Comparison of ENCODE assay signal across 11 mouse cellular contexts in the genomic region with DNA sequence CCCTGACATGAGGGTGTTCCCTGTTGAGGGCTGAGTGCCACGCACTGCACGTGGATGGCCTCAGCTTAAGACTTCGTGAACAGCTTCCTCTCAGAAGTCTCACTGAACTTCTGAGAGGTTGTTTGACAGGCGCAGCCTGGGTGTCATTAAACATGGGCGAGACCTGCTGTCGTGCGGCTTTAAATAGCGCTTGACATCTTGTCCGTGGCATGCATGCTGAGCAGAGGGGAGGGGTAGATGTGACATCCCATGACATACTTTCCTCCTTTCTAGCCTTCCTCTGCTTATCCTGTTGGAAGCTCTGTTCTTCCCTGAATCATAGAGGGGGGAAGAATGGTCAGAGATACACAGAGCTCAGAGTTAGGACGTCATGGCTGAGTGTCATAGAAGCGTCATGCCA. TPM values are rescaled to one million over a fixed set of nuclear protein-coding genes. Genes with fewer than 3 reads are reported as not detected.
DNase-seq lines count a peak whose midpoint lies in the region; ATAC-seq and TF ChIP-seq lines count a peak whose summit lies in the region.
"Had no signal": no experiment of that assay in that cellular context is flagged by ENCODE, and none has a peak within 500 bp of the region (broad histone marks: within the 10 kb centered on the region; RNA-seq: fewer than 3 reads in every experiment).

No protein-coding gene starts in this region.

- no peak overlapping the region for H3K9ac ChIP-seq in forebrain, embryonic 14.5 days (ENCODE audit: low read length)
- no peak overlapping the region for H3K9ac ChIP-seq in forebrain, embryonic 16.5 days (replicated peaks; ENCODE audit: low read depth, low read length)
- no peak overlapping the region for H3K9ac ChIP-seq in midbrain, embryonic 13.5 days (replicated peaks)
- H3K9ac ChIP-seq in midbrain, embryonic 16.5 days (ENCODE audit: low read depth, low read length): no peak overlapping the region
- peak overlapping the region; percentile 37; the same call in 1 of the 2 replicates for H3K9ac ChIP-seq in heart, embryonic 12.5 days
- no peak overlapping the region for H3K9ac ChIP-seq in stomach, postnatal 0 days (ENCODE audit: low read length)
- H3K9ac ChIP-seq: hindbrain, embryonic 13.5 days; midbrain, embryonic 12.5 days had no signal

- H3K4me1 ChIP-seq in forebrain, embryonic 14.5 days (ENCODE audit: control insufficient read depth, insufficient read depth, low read length): peaks cover 2% of the 10 kb centered on the region; the same call in 1 of the 2 replicates
- H3K4me1 ChIP-seq in forebrain, embryonic 16.5 days (replicated peaks; ENCODE audit: control insufficient read depth, insufficient read depth, low read length): peaks cover 12% of the 10 kb centered on the region
- peaks cover 43% of the 10 kb centered on the region for H3K4me1 ChIP-seq in midbrain, embryonic 13.5 days (replicated peaks)
- peaks cover 20% of the 10 kb centered on the region for H3K4me1 ChIP-seq in midbrain, embryonic 16.5 days (ENCODE audit: control insufficient read depth, insufficient read depth, low read length)
- H3K4me1 ChIP-seq in heart, embryonic 12.5 days (replicated peaks): peaks cover 87% of the 10 kb centered on the region
- no peaks in the 10 kb centered on the region for H3K4me1 ChIP-seq in stomach, postnatal 0 days (replicated peaks; ENCODE audit: control insufficient read depth, insufficient read depth)

- H3K27me3 ChIP-seq in forebrain, embryonic 14.5 days (replicated peaks; ENCODE audit: control insufficient read depth, insufficient read depth, low read length): no peaks in the 10 kb centered on the region
- no peaks in the 10 kb centered on the region; the same call in 1 of the 2 replicates for H3K27me3 ChIP-seq in forebrain, embryonic 16.5 days (replicated peaks; ENCODE audit: control insufficient read depth, insufficient read depth, low read length)
- H3K27me3 ChIP-seq in midbrain, embryonic 13.5 days: peaks cover 23% of the 10 kb centered on the region
- H3K27me3 ChIP-seq in midbrain, embryonic 16.5 days (ENCODE audit: control insufficient read depth, insufficient read depth, low read depth, low read length): no peaks in the 10 kb centered on the region
- H3K27me3 ChIP-seq in heart, embryonic 12.5 days (replicated peaks): no peaks in the 10 kb centered on the region
- no peaks in the 10 kb centered on the region for H3K27me3 ChIP-seq in stomach, postnatal 0 days (ENCODE audit: control insufficient read depth, insufficient read depth, low read length)

- H3K4me3 ChIP-seq in forebrain, embryonic 14.5 days (ENCODE audit: low read depth, low read length): no peak overlapping the region
- H3K4me3 ChIP-seq in forebrain, embryonic 16.5 days (replicated peaks; ENCODE audit: low read length): no peak overlapping the region
- no peak overlapping the region for H3K4me3 ChIP-seq in midbrain, embryonic 13.5 days (replicated peaks)
- H3K4me3 ChIP-seq in midbrain, embryonic 16.5 days (ENCODE audit: low read depth, low read length): no peak overlapping the region
- no peak overlapping the region for H3K4me3 ChIP-seq in heart, embryonic 12.5 days
- H3K4me3 ChIP-seq in stomach, postnatal 0 days (ENCODE audit: low read depth, low read length): no peak overlapping the region
- H3K4me3 ChIP-seq: hindbrain, embryonic 13.5 days; midbrain, embryonic 12.5 days had no signal

- no peak overlapping the region for H3K27ac ChIP-seq in forebrain, embryonic 14.5 days (ENCODE audit: low read depth, low read length)
- H3K27ac ChIP-seq in forebrain, embryonic 16.5 days (ENCODE audit: low read length): no peak overlapping the region
- 0 out of 2 replicates have a peak overlapping the region, but pooled peaks have one; percentile 17 for H3K27ac ChIP-seq in midbrain, embryonic 13.5 days
- no peak overlapping the region for H3K27ac ChIP-seq in midbrain, embryonic 16.5 days (ENCODE audit: low read length)
- peak overlapping the region; percentile 97 for H3K27ac ChIP-seq in heart, embryonic 12.5 days (ENCODE audit: poor library complexity, severe bottlenecking)
- H3K27ac ChIP-seq in stomach, postnatal 0 days (replicated peaks): no peak overlapping the region
- H3K27ac ChIP-seq: hindbrain, embryonic 13.5 days; kidney, postnatal 0 days; midbrain, embryonic 12.5 days had no signal

- TF ChIP-seq CTCF in stomach, postnatal 0 days (IDR thresholded peaks at IDR 0.05; ENCODE audit: low read depth): no peak

- H3K9me3 ChIP-seq in forebrain, embryonic 14.5 days (replicated peaks; ENCODE audit: control insufficient read depth, low read length): no peaks in the 10 kb centered on the region
- no peaks in the 10 kb centered on the region for H3K9me3 ChIP-seq in forebrain, embryonic 16.5 days (ENCODE audit: control insufficient read depth, low read length)
- no peaks in the 10 kb centered on the region for H3K9me3 ChIP-seq in midbrain, embryonic 13.5 days
- no peaks in the 10 kb centered on the region for H3K9me3 ChIP-seq in midbrain, embryonic 16.5 days (replicated peaks; ENCODE audit: control insufficient read depth, low read length, poor library complexity, severe bottlenecking)
- H3K9me3 ChIP-seq in heart, embryonic 12.5 days (replicated peaks): no peaks in the 10 kb centered on the region
- no peaks in the 10 kb centered on the region for H3K9me3 ChIP-seq in stomach, postnatal 0 days (ENCODE audit: control insufficient read depth, low read length)
- H3K9me3 ChIP-seq: hindbrain, embryonic 13.5 days; midbrain, embryonic 12.5 days had no signal

- no peak for TF ChIP-seq EP300 in stomach, postnatal 0 days (optimal IDR thresholded peaks at IDR 0.05)

- H3K4me2 ChIP-seq in forebrain, embryonic 14.5 days (ENCODE audit: low read length): no peak overlapping the region
- H3K4me2 ChIP-seq in forebrain, embryonic 16.5 days (ENCODE audit: low read length): no peak overlapping the region
- H3K4me2 ChIP-seq in midbrain, embryonic 13.5 days (replicated peaks): no peak overlapping the region
- H3K4me2 ChIP-seq in midbrain, embryonic 16.5 days (ENCODE audit: low read length): no peak overlapping the region
- H3K4me2 ChIP-seq in heart, embryonic 12.5 days: peak overlapping the region; percentile 27
- H3K4me2 ChIP-seq in stomach, postnatal 0 days (replicated peaks; ENCODE audit: low read depth): no peak overlapping the region
- H3K4me2 ChIP-seq: hindbrain, embryonic 13.5 days; midbrain, embryonic 12.5 days had no signal

- 75% methylated on average over 11 of the region's 11 CpGs for WGBS in forebrain, embryonic 14.5 days
- 56% methylated on average over 11 of the region's 11 CpGs for WGBS in forebrain, embryonic 16.5 days
- WGBS in midbrain, embryonic 13.5 days: 58% methylated on average over 11 of the region's 11 CpGs
- 57% methylated on average over 11 of the region's 11 CpGs for WGBS in midbrain, embryonic 16.5 days
- 22% methylated on average over 11 of the region's 11 CpGs for WGBS in heart, embryonic 12.5 days
- WGBS in stomach, postnatal 0 days: 37% methylated on average over 11 of the region's 11 CpGs

- no peak for ATAC-seq in forebrain, embryonic 14.5 days
- no peak for ATAC-seq in forebrain, embryonic 16.5 days
- ATAC-seq in midbrain, embryonic 13.5 days: 0 out of 2 replicates have a peak, but pooled peaks have one; percentile 12
- no peak for ATAC-seq in midbrain, embryonic 16.5 days
- peak; percentile 68 for ATAC-seq in heart, embryonic 12.5 days (ENCODE audit: insufficient number of reproducible peaks, low FRiP score)
- no peak; the same call in 1 of the 2 replicates for ATAC-seq in stomach, postnatal 0 days (ENCODE audit: low FRiP score, low TSS enrichment)

- peak; percentile 24 for DNase-seq in forebrain, embryonic 14.5 days (ENCODE audit: low spot score)
- no peak for DNase-seq in ovary, postnatal 14 days (ENCODE audit: low spot score)
- DNase-seq in neural tube, embryonic 10.5 days (ENCODE audit: extremely low spot score, low spot score): no peak
- DNase-seq in stomach, postnatal 0 days (ENCODE audit: low spot score): no peak

- no peaks in the 10 kb centered on the region for H3K36me3 ChIP-seq in forebrain, embryonic 14.5 days (ENCODE audit: control insufficient read depth, insufficient read depth, low read length)
- H3K36me3 ChIP-seq in forebrain, embryonic 16.5 days (ENCODE audit: control insufficient read depth, insufficient read depth): no peaks in the 10 kb centered on the region
- no peaks in the 10 kb centered on the region for H3K36me3 ChIP-seq in midbrain, embryonic 13.5 days
- H3K36me3 ChIP-seq in midbrain, embryonic 16.5 days (ENCODE audit: control insufficient read depth, insufficient read depth, low read length): no peaks in the 10 kb centered on the region
- no peaks in the 10 kb centered on the region for H3K36me3 ChIP-seq in heart, embryonic 12.5 days
- no peaks in the 10 kb centered on the region for H3K36me3 ChIP-seq in stomach, postnatal 0 days (ENCODE audit: control insufficient read depth, insufficient read depth, low read length)
- H3K36me3 ChIP-seq: hindbrain, embryonic 13.5 days; midbrain, embryonic 12.5 days had no signal

RNA-seq across cellular contexts. Expression of gene Parvb, which starts 21.9 kb away (rescaled TPM):
- polyA plus RNA-seq in forebrain, embryonic 14.5 days (2014; fragmentation: Nextera tagmentation; extraction: Ambion mirVana): 2.5 and 2.9 TPM in 2 replicates
- polyA plus RNA-seq in forebrain, embryonic 16.5 days (2015; fragmentation: Nextera tagmentation; extraction: Ambion mirVana): 2.2 and 2.8 TPM in 2 replicates
- polyA plus RNA-seq in midbrain, embryonic 13.5 days (2015; fragmentation: Nextera tagmentation; extraction: Ambion mirVana): 4.7 and 6.2 TPM in 2 replicates
- 4.3 and 4.7 TPM in 2 replicates for polyA plus RNA-seq in midbrain, embryonic 16.5 days (2015; fragmentation: Nextera tagmentation; extraction: Ambion mirVana)
- 13.5 and 13.8 TPM in 2 replicates for polyA plus RNA-seq in heart, embryonic 12.5 days (2016; fragmentation: Nextera tagmentation; extraction: Ambion mirVana)
- polyA plus RNA-seq in stomach, postnatal 0 days (2015; fragmentation: Nextera tagmentation; extraction: Ambion mirVana): 1.1 and 1.4 TPM in 2 replicates

Comparison
In these comparisons a context has a peak if more than half of its experiments do, and no peak if none do; other contexts are left out.
1. ATAC-seq: peak in midbrain, embryonic 13.5 days (single experiment) and heart, embryonic 12.5 days (single experiment); none in forebrain, embryonic 14.5 days (single experiment), forebrain, embryonic 16.5 days (single experiment), midbrain, embryonic 16.5 days (single experiment) and stomach, postnatal 0 days (single experiment).
2. H3K27ac ChIP-seq: peak in midbrain, embryonic 13.5 days (single experiment) and heart, embryonic 12.5 days (single experiment); none in forebrain, embryonic 14.5 days (single experiment), forebrain, embryonic 16.5 days (single experiment), midbrain, embryonic 16.5 days (single experiment) and stomach, postnatal 0 days (single experiment).